Mouse (Mus musculus): Measurements from ENCODE around the gene Sbf2. TPM values are rescaled to one million over a fixed set of nuclear protein-coding genes. Genes with fewer than 3 reads are reported as not detected.
"Not testable (repeated sequence)": the region's sequence is repeated elsewhere in the genome, so short reads cannot be mapped to it uniquely, and the experiment has no call there.

Gene Sbf2
- polyA plus RNA-seq, 1 experiment: 37.0 TPM

DNA sequence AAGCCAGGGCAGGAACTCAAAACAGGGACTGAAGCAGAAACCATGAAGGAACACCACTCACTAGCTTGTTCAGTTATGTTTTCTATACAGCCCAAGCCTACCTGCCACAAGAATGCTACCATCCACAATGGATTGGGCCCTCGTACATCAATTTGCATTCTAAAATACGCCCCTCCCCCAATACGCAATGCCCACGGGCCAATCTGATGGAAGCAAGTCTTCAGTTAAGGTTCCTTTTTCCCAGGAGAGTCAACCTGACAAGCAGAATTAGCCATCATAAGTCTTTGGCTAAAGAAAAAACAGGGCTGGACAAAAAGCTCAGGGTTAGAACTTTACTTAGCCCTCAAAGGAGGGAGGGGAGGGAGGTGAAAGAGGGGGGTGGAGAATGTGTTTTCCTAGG, 9.2 kb downstream of the Sbf2 start:
- no peaks in the 10 kb centered on the region for H3K36me3 ChIP-seq (ENCODE audit: control insufficient read depth, insufficient read depth, low read length)
- TF ChIP-seq CTCF (IDR thresholded peaks at IDR 0.05; ENCODE audit: control insufficient read depth, insufficient read depth, insufficient replicate concordance, low read depth, low read length) (no peak), POLR2A (IDR thresholded peaks at IDR 0.05; ENCODE audit: control insufficient read depth, low read depth, low read length) (no peak)
- no peak overlapping the region for H3K4me3 ChIP-seq (ENCODE audit: control insufficient read depth, low read depth, low read length)
- no peak overlapping the region for H3K27ac ChIP-seq (ENCODE audit: control insufficient read depth, insufficient read depth, low read depth, low read length)
- no peaks in the 10 kb centered on the region for H3K27me3 ChIP-seq (ENCODE audit: control insufficient read depth, insufficient read depth, low read length)
- H3K4me1 ChIP-seq (ENCODE audit: control insufficient read depth, insufficient read depth, low read length): no peaks in the 10 kb centered on the region

- H3K27me3 ChIP-seq (ENCODE audit: control insufficient read depth, insufficient read depth, low read length): no peaks in the 10 kb centered on the region
- TF ChIP-seq POLR2A (IDR thresholded peaks at IDR 0.05; ENCODE audit: control insufficient read depth, low read depth, low read length) (no peak), CTCF (IDR thresholded peaks at IDR 0.05; ENCODE audit: control insufficient read depth, insufficient read depth, insufficient replicate concordance, low read depth, low read length) (no peak)
- no peaks in the 10 kb centered on the region for H3K36me3 ChIP-seq (ENCODE audit: control insufficient read depth, insufficient read depth, low read length)
- H3K4me3 ChIP-seq (ENCODE audit: control insufficient read depth, low read depth, low read length): no peak overlapping the region
- H3K27ac ChIP-seq (ENCODE audit: control insufficient read depth, insufficient read depth, low read depth, low read length): no peak overlapping the region
- H3K4me1 ChIP-seq (ENCODE audit: control insufficient read depth, insufficient read depth, low read length): no peaks in the 10 kb centered on the region
Observed at GRCm38 (mm10) chr7:110597141-110597540, 17.6 kb downstream of the Sbf2 start.

DNA sequence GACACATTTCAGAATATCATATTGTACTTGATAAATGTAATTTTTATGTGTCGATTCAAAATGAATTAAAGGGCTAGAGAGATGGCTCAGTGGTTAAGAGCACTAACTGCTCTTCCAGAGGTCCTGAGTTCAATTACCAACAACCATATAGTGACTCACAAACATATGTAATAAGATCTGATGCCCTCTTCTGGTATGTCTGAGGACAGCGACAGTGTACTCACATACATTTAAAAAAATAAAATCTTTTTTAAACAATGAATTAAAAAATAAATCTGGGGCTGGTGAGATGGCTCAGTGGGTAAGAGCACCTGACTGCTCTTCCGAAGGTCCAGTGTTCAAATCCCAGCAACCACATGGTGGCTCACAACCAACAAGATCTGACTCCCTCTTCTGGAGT, 20.7 kb downstream of the Sbf2 start:
- H3K4me1 ChIP-seq (ENCODE audit: control insufficient read depth, insufficient read depth, low read length); H3K4me3 ChIP-seq (ENCODE audit: control insufficient read depth, low read depth, low read length); H3K27ac ChIP-seq (ENCODE audit: control insufficient read depth, insufficient read depth, low read depth, low read length); H3K27me3 ChIP-seq (ENCODE audit: control insufficient read depth, insufficient read depth, low read length); H3K36me3 ChIP-seq (ENCODE audit: control insufficient read depth, insufficient read depth, low read length): not testable (repeated sequence)

- no peaks in the 10 kb centered on the region for H3K36me3 ChIP-seq (ENCODE audit: control insufficient read depth, insufficient read depth, low read length)
- H3K27ac ChIP-seq (ENCODE audit: control insufficient read depth, insufficient read depth, low read depth, low read length): no peak overlapping the region
- TF ChIP-seq CTCF (IDR thresholded peaks at IDR 0.05; ENCODE audit: control insufficient read depth, insufficient read depth, insufficient replicate concordance, low read depth, low read length): no peak
- no peak for TF ChIP-seq POLR2A (IDR thresholded peaks at IDR 0.05; ENCODE audit: control insufficient read depth, low read depth, low read length)
- no peaks in the 10 kb centered on the region for H3K4me1 ChIP-seq (ENCODE audit: control insufficient read depth, insufficient read depth, low read length)
- no peak overlapping the region for H3K4me3 ChIP-seq (ENCODE audit: control insufficient read depth, low read depth, low read length)
- no peaks in the 10 kb centered on the region for H3K27me3 ChIP-seq (ENCODE audit: control insufficient read depth, insufficient read depth, low read length)
Observed at GRCm38 (mm10) chr7:110587721-110588120, 27.0 kb downstream of the Sbf2 start.

- Histone ChIP-seq H3K27ac (ENCODE audit: control insufficient read depth, insufficient read depth, low read depth, low read length) (no peak overlapping the region), H3K4me3 (ENCODE audit: control insufficient read depth, low read depth, low read length) (no peak overlapping the region), H3K4me1 (ENCODE audit: control insufficient read depth, insufficient read depth, low read length) (no peaks in the 10 kb centered on the region), H3K27me3 (ENCODE audit: control insufficient read depth, insufficient read depth, low read length) (no peaks in the 10 kb centered on the region), H3K36me3 (ENCODE audit: control insufficient read depth, insufficient read depth, low read length) (no peaks in the 10 kb centered on the region)
- TF ChIP-seq CTCF (IDR thresholded peaks at IDR 0.05; ENCODE audit: control insufficient read depth, insufficient read depth, insufficient replicate concordance, low read depth, low read length): no peak
- no peak for TF ChIP-seq POLR2A (IDR thresholded peaks at IDR 0.05; ENCODE audit: control insufficient read depth, low read depth, low read length)
Observed at GRCm38 (mm10) chr7:110585250-110585649, 29.5 kb downstream of the Sbf2 start.

- no peaks in the 10 kb centered on the region for H3K36me3 ChIP-seq (ENCODE audit: control insufficient read depth, insufficient read depth, low read length)
- no peaks in the 10 kb centered on the region for H3K27me3 ChIP-seq (ENCODE audit: control insufficient read depth, insufficient read depth, low read length)
- H3K27ac ChIP-seq (ENCODE audit: control insufficient read depth, insufficient read depth, low read depth, low read length): no peak overlapping the region
- TF ChIP-seq CTCF (IDR thresholded peaks at IDR 0.05; ENCODE audit: control insufficient read depth, insufficient read depth, insufficient replicate concordance, low read depth, low read length) (no peak), POLR2A (IDR thresholded peaks at IDR 0.05; ENCODE audit: control insufficient read depth, low read depth, low read length) (no peak)
- H3K4me3 ChIP-seq (ENCODE audit: control insufficient read depth, low read depth, low read length): no peak overlapping the region
- no peaks in the 10 kb centered on the region for H3K4me1 ChIP-seq (ENCODE audit: control insufficient read depth, insufficient read depth, low read length)
Observed at GRCm38 (mm10) chr7:110584159-110584558, 30.6 kb downstream of the Sbf2 start.

DNA sequence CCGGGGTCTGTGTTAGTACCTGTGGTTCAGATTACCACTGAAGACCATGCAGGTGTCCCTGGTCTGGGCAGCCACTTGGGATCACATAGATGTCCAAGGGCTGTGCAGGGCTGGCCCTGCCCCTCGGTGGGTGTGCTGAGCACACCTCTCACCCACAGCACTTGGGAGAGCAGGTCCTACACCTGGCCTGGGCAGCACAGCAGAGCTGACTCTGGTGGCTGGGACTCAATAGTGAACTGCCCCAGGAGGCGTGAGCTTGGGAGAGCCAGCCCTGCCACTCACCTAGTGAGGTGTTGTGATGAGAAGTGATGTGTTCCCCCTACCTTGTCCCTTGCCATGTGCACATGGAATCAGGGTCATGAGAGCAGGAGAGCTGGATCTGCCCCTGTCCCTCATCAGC, 31.0 kb downstream of the Sbf2 start:
- Histone ChIP-seq H3K36me3 (ENCODE audit: control insufficient read depth, insufficient read depth, low read length) (no peaks in the 10 kb centered on the region), H3K4me1 (ENCODE audit: control insufficient read depth, insufficient read depth, low read length) (no peaks in the 10 kb centered on the region), H3K27ac (ENCODE audit: control insufficient read depth, insufficient read depth, low read depth, low read length) (no peak overlapping the region), H3K27me3 (ENCODE audit: control insufficient read depth, insufficient read depth, low read length) (no peaks in the 10 kb centered on the region), H3K4me3 (ENCODE audit: control insufficient read depth, low read depth, low read length) (no peak overlapping the region)
- TF ChIP-seq POLR2A (IDR thresholded peaks at IDR 0.05; ENCODE audit: control insufficient read depth, low read depth, low read length) (no peak), CTCF (IDR thresholded peaks at IDR 0.05; ENCODE audit: control insufficient read depth, insufficient read depth, insufficient replicate concordance, low read depth, low read length) (no peak)

- H3K4me1 ChIP-seq (ENCODE audit: control insufficient read depth, insufficient read depth, low read length): no peaks in the 10 kb centered on the region
- H3K36me3 ChIP-seq (ENCODE audit: control insufficient read depth, insufficient read depth, low read length): no peaks in the 10 kb centered on the region
- no peak for TF ChIP-seq POLR2A (IDR thresholded peaks at IDR 0.05; ENCODE audit: control insufficient read depth, low read depth, low read length)
- TF ChIP-seq CTCF (IDR thresholded peaks at IDR 0.05; ENCODE audit: control insufficient read depth, insufficient read depth, insufficient replicate concordance, low read depth, low read length): no peak
- H3K27ac ChIP-seq (ENCODE audit: control insufficient read depth, insufficient read depth, low read depth, low read length): no peak overlapping the region
- no peak overlapping the region for H3K4me3 ChIP-seq (ENCODE audit: control insufficient read depth, low read depth, low read length)
- no peaks in the 10 kb centered on the region for H3K27me3 ChIP-seq (ENCODE audit: control insufficient read depth, insufficient read depth, low read length)
Observed at GRCm38 (mm10) chr7:110565815-110566549, 48.7 kb downstream of the Sbf2 start.
